Mouse (Mus musculus) hindbrain, embryonic 14.5 days (tissue): ENCODE results near the gene Wnk2. TPM values are rescaled to one million over a fixed set of nuclear protein-coding genes. Genes with fewer than 3 reads are reported as not detected.
"Not testable (repeated sequence)": the region's sequence is repeated elsewhere in the genome, so short reads cannot be mapped to it uniquely, and the experiment has no call there.

Experiments used
- ATAC-seq: fragments of 200-750 bp; cut with Nextera tagmentation; 2 replicates; pipeline ENCODE4 v1.8.0; 2017; ENCODE audit warnings: moderate number of reproducible peaks, mild to moderate bottlenecking, moderate TSS enrichment, moderate library complexity; ENCODE audit not compliant: low FRiP score
- DNase-seq: peaks from one replicate; pipeline ENCODE4 v3.0.0-alpha.2; 2015; ENCODE audit warnings: low spot score
- H3K27ac ChIP-seq: fragments of 300-500 bp; sonication (generic); 2 replicates; pipeline ENCODE4 v1.5.1; 2014; ENCODE audit warnings: mild to moderate bottlenecking, moderate library complexity
- H3K27me3 ChIP-seq: fragments of 300-500 bp; sonication (generic); 2 replicates; pipeline ENCODE4 v1.6.1; 2014; ENCODE audit warnings: mild to moderate bottlenecking, low read length, mixed read lengths; ENCODE audit not compliant: control insufficient read depth, insufficient read depth
- H3K36me3 ChIP-seq: fragments of 300-500 bp; sonication (generic); replicated peaks from 2 replicates; pipeline ENCODE4 v1.6.1; 2014; ENCODE audit not compliant: control insufficient read depth, insufficient read depth
- H3K4me1 ChIP-seq: fragments of 300-500 bp; sonication (generic); replicated peaks from 2 replicates; pipeline ENCODE4 v1.6.1; 2014; ENCODE audit warnings: antibody characterized with exemption, low read length, mixed read lengths; ENCODE audit not compliant: control insufficient read depth, insufficient read depth
- H3K4me2 ChIP-seq: fragments of 300-500 bp; sonication (generic); replicated peaks from 2 replicates; pipeline ENCODE4 v1.6.1; 2014; ENCODE audit warnings: mild to moderate bottlenecking, moderate library complexity
- H3K4me3 ChIP-seq: fragments of 300-500 bp; sonication (generic); replicated peaks from 2 replicates; pipeline ENCODE4 v1.5.1; 2014; ENCODE audit warnings: mild to moderate bottlenecking, low read length
- H3K9ac ChIP-seq: fragments of 300-500 bp; sonication (generic); 2 replicates; pipeline ENCODE4 v1.6.1; 2014
- H3K9me3 ChIP-seq: fragments of 300-500 bp; sonication (generic); 2 replicates; pipeline ENCODE4 v1.6.1; 2016; ENCODE audit warnings: low read length; ENCODE audit not compliant: control insufficient read depth
- WGBS: fragments of 180-500 bp; shearing (Covaris S2); extraction: QIAGEN DNeasy Blood & Tissue Kit; methylation state at CpG from one replicate; pipeline ENCODE4 v1.1.7; 2014; 5-methylcytosine and 5-hydroxymethylcytosine counted together
- polyA plus RNA-seq: library from polyadenylated mRNA; unstranded; fragments of >200 nt; fragmentation: Nextera tagmentation; extraction: Ambion mirVana; gene quantifications from 2 replicates; pipeline ENCODE4 v1.2.1, GENCODE M21; 2014

Wnk2 gene
- polyA plus RNA-seq, 1 experiment from 2014 or later: 28.0 TPM

DNA sequence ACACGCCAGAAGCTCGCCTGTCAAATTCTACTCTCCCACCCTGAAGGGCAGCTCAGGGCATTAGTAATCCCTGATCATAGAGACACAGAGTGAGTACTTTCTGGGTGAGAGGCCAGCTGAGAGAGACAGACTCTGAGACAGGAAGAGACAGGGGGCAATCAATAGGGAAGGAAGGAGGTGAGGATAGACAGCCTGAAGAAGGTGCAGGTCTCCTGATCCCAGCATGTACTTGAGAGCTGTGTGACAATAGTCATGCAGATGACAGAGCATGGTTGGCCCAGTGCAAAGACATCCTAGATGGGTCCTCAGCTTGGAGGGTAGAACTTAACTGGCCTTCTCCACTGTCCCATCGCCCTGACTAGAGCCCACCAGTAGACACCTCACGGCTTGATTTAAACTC lies 91.5 kb downstream of the Wnk2 start:
- Histone ChIP-seq H3K27me3 (no peaks in the 10 kb centered on the region), H3K9me3 (no peaks in the 10 kb centered on the region), H3K36me3 (peaks cover 72% of the 10 kb centered on the region), H3K9ac (no peak overlapping the region), H3K4me3 (no peak overlapping the region), H3K4me1 (no peaks in the 10 kb centered on the region), H3K27ac (no peak overlapping the region), H3K4me2 (no peak overlapping the region)
- WGBS: 89% methylated on average over 4 of the region's 4 CpGs
- no peak for ATAC-seq
- DNase-seq: no peak

DNA sequence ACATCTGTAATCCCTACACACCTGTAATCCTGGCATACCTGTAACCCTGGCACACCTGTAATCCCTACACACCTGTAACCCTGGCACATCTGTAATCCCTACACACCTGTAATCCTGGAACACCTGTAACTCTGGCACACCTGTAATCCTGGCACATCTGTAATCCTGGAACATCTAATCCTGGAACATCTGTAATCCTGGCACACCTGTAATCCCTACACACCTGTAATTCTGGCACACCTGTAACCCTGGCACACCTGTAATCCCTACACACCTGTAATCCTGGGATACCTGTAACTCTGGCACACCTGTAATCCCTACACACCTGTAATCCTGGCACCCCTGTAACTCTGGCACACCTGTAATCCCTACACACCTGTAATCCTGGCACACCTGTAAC lies 93.1 kb downstream of the Wnk2 start:
- H3K9me3 ChIP-seq, DNase-seq, H3K9ac ChIP-seq, ATAC-seq, H3K27me3 ChIP-seq, H3K27ac ChIP-seq, H3K4me1 ChIP-seq, H3K4me2 ChIP-seq, H3K4me3 ChIP-seq: not testable (repeated sequence)
- H3K36me3 ChIP-seq: peaks cover 68% of the 10 kb centered on the region

DNA sequence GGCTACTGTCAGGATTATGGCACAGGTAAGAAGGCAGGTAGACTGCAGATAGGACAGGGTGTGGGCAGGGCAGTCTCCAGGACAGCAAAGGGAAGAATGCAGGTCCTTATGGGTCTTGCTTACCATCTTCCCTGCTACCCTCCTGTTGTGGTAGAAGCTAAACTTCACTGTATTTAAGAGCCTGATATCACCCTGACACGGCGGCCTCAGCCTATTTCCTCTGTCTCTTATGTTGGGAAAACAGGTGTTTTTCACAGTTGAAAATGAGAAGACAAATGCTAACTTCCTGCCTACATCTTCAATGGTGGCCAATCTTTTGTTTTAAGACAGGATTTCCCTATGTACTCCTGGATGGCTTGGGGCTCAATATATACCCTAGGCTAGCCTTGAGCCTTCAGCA lies 94.5 kb downstream of the Wnk2 start:
- Histone ChIP-seq H3K4me2 (no peak overlapping the region), H3K27me3 (no peaks in the 10 kb centered on the region), H3K4me1 (no peaks in the 10 kb centered on the region), H3K9me3 (no peaks in the 10 kb centered on the region), H3K9ac (no peak overlapping the region), H3K27ac (no peak overlapping the region), H3K36me3 (peaks cover 68% of the 10 kb centered on the region), H3K4me3 (no peak overlapping the region)
- no peak for ATAC-seq
- 86% methylated on average over 2 of the region's 2 CpGs for WGBS
- no peak for DNase-seq

DNA sequence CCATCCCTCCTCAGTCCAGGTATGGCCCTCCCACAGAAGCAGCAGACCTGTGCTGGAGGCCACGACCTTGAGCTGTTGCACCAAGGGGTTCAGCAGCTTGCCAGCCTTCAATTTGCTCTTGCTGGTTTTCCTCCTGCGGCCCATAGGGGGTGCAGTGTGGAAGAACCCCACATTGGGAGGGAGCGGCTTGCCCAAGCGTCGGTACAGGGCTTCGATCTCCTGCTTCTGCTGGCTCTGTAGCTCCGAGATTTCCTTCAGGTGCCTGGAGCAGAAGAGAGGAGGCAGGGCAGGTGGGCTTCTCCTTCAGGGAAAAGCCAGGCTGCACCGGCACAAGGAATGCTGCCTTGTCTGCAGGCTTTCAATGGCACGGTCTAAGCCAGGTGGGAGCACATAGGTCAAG lies 95.3 kb downstream of the Wnk2 start:
- no peak for ATAC-seq
- H3K4me2 ChIP-seq: no peak overlapping the region
- H3K4me1 ChIP-seq: no peaks in the 10 kb centered on the region
- peaks cover 70% of the 10 kb centered on the region for H3K36me3 ChIP-seq
- WGBS: 48% methylated on average over 9 of the region's 9 CpGs
- no peak for DNase-seq
- H3K4me3 ChIP-seq: no peak overlapping the region
- no peaks in the 10 kb centered on the region for H3K9me3 ChIP-seq
- H3K27ac ChIP-seq: no peak overlapping the region
- H3K27me3 ChIP-seq: no peaks in the 10 kb centered on the region
- H3K9ac ChIP-seq: no peak overlapping the region

DNA sequence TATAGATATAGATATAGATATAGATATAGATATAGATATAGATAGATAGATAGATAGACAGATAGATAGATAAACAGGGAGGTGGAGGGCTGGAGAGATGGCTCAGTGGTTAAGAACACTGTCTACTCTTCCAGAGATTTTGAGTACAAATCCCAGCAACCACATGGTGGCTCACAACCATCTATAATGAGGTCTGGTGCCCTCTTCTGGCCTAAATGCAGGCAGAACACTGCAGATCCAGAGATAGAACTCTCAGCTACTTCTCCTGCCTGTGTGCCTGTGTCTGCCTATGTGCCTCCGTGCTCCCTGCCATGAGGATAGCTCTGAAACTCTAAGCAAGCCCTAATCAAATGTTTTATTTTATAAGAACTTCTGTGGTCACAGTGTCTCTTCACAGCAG lies 100.4 kb downstream of the Wnk2 start:
- no peak overlapping the region for H3K27ac ChIP-seq
- 92% methylated on average over 1 of the region's 1 CpGs for WGBS
- peaks cover 66% of the 10 kb centered on the region for H3K36me3 ChIP-seq

DNA sequence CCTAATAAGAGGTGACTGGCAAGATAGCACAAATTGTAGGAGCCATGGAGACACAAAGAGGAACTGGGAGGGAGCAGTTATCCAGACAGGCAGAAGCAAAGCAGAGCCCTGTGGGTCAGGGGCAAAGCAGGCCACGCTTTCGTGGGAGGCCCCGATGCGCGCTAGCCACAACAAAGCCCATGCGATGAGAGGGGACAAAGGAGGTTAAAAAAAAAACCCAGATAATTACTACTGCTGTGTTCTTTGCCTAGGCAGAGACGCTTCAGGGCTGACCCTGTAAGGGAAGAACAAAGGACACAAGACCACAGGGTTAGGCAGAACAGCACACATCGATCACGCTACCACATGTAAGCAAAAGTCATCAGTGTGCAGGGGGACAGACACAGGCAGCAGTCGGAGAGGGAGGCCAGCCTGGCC lies 103.7 kb downstream of the Wnk2 start:
- Histone ChIP-seq H3K9me3 (no peaks in the 10 kb centered on the region), H3K4me1 (peaks cover 4% of the 10 kb centered on the region; the same call in 1 of the 2 replicates), H3K9ac (no peak overlapping the region), H3K4me2 (no peak overlapping the region), H3K27ac (no peak overlapping the region), H3K4me3 (no peak overlapping the region), H3K27me3 (no peaks in the 10 kb centered on the region), H3K36me3 (peaks cover 52% of the 10 kb centered on the region)
- WGBS: 12% methylated on average over 10 of the region's 10 CpGs
- DNase-seq (no peak), ATAC-seq (no peak)

More for the DNA sequence above, 100.4 kb downstream of the Wnk2 start:
- DNase-seq (no peak), ATAC-seq (no peak)
- Histone ChIP-seq H3K9ac (no peak overlapping the region), H3K4me3 (no peak overlapping the region), H3K9me3 (no peaks in the 10 kb centered on the region), H3K4me1 (peaks cover 4% of the 10 kb centered on the region; the same call in 1 of the 2 replicates), H3K4me2 (no peak overlapping the region), H3K27me3 (no peaks in the 10 kb centered on the region)

DNA sequence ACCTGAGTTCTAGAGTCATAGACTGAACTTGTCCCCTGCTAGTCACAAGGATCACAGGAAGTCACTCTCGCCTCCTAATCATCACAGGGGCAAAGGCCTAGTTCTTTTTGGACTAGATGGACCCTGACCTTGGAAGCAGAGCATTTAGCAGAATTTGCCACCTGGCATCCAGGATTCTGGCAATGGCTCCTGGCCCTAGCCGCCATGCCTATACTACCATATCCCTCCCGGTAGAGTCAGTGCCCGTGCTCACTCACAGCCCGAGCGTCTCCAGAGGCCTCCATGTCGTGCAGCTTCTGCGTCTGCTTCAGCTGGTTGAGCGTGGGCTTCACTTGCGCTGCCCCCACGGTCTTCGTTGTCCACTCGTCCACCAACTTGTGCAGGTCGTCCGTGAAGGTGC lies 105.4 kb downstream of the Wnk2 start:
- DNase-seq (no peak), ATAC-seq (no peak)
- Histone ChIP-seq H3K4me1 (peaks cover 13% of the 10 kb centered on the region; the same call in 1 of the 2 replicates), H3K4me3 (no peak overlapping the region), H3K36me3 (peaks cover 54% of the 10 kb centered on the region), H3K27me3 (no peaks in the 10 kb centered on the region), H3K27ac (no peak overlapping the region), H3K4me2 (no peak overlapping the region), H3K9me3 (no peaks in the 10 kb centered on the region), H3K9ac (no peak overlapping the region)
- 97% methylated on average over 15 of the region's 15 CpGs for WGBS

DNA sequence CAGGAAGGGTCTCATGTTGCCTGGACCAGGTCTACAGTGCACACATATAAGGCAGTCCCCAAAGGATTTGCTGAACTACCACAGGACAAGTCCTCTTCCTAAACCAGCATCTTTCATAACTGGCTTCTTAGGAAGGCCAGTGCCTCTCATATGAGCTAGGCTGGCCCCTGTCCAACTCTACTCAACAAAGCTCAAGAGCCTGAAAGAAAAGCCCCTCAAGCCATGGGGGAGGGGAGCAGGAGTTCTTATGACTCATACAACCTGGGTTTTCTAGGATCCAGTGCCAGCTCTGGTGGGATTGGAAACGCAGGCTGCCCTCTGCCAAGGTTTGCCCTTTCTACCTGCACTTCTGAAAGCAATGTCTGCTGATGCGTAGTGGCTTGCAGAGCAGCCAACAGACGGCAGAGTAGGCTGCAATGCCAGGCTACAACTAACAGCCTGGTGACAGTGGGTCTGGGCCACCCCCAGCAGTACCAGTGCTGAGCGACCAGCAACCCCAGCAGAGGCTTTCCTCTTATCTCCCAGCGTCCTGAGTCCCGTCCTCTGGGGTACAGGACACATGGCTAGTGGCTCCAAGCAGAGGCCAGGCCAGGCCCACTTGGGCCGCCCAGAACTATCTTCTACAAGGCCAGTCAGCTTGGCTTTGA lies 110.8 kb downstream of the Wnk2 start:
- peaks cover 15% of the 10 kb centered on the region for H3K4me1 ChIP-seq
- H3K4me2 ChIP-seq: no peak overlapping the region
- H3K27me3 ChIP-seq: no peaks in the 10 kb centered on the region
- peak overlapping the region; percentile 55; the same call in 1 of the 2 replicates for H3K27ac ChIP-seq
- H3K36me3 ChIP-seq: peaks cover 53% of the 10 kb centered on the region
- WGBS: 80% methylated on average over 7 of the region's 7 CpGs
- H3K9me3 ChIP-seq: no peaks in the 10 kb centered on the region
- no peak for DNase-seq
- H3K4me3 ChIP-seq: no peak overlapping the region
- H3K9ac ChIP-seq: no peak overlapping the region
- ATAC-seq: no peak

DNA sequence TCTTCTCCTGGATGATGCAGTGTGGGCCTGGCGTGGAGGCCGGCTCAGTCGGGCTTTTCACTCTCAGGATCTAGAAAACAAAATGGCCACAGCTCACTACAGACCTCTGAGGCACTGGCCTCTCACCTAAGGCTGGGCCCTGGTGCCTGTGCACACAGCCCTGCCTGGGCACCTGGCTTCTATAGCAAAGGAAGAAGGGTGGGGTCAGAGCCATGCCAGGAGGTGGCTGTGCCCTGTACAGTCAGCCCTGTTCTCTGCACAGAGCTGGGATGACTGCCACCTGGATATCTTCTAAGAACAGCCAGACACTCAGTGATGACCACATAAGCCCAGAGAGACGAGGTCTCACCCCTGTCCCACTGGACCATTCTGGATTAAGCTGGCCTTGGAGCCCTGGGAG lies 111.4 kb downstream of the Wnk2 start:
- no peak overlapping the region for H3K4me2 ChIP-seq
- no peaks in the 10 kb centered on the region for H3K9me3 ChIP-seq
- H3K9ac ChIP-seq: no peak overlapping the region
- H3K27ac ChIP-seq: no peak overlapping the region
- ATAC-seq: no peak; the same call in 1 of the 2 replicates
- H3K4me1 ChIP-seq: peaks cover 15% of the 10 kb centered on the region
- H3K36me3 ChIP-seq: peaks cover 47% of the 10 kb centered on the region
- no peak overlapping the region for H3K4me3 ChIP-seq
- 92% methylated on average over 4 of the region's 4 CpGs for WGBS
- H3K27me3 ChIP-seq: no peaks in the 10 kb centered on the region
- DNase-seq: no peak

DNA sequence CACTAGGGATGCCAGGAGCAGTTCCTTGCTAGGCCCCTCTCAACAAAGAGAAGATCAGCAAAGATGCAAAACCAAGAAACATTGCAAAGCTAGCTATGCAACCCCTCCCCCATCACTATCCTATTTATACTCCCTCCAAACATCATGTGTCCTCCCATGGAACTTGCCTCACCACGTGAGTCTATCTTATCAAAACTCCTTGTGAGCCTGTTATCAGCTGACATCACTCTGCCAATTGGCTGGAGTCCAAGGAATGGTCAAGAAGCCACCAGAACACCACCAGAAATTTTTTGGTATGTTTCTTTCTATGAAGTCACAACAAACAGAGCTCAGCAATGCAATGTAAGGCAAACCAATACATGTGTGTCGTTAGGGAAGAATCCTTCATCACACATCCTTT lies 116.8 kb downstream of the Wnk2 start:
- Histone ChIP-seq H3K27ac (no peak overlapping the region), H3K27me3 (no peaks in the 10 kb centered on the region), H3K9me3 (no peaks in the 10 kb centered on the region), H3K36me3 (peaks cover 14% of the 10 kb centered on the region), H3K4me1 (no peaks in the 10 kb centered on the region), H3K4me3 (no peak overlapping the region), H3K9ac (no peak overlapping the region), H3K4me2 (no peak overlapping the region)
- ATAC-seq (no peak), DNase-seq (no peak)
- 86% methylated on average over 2 of the region's 2 CpGs for WGBS
